10 mouse cellular contexts compared by ENCODE assay signal in the genomic region with DNA sequence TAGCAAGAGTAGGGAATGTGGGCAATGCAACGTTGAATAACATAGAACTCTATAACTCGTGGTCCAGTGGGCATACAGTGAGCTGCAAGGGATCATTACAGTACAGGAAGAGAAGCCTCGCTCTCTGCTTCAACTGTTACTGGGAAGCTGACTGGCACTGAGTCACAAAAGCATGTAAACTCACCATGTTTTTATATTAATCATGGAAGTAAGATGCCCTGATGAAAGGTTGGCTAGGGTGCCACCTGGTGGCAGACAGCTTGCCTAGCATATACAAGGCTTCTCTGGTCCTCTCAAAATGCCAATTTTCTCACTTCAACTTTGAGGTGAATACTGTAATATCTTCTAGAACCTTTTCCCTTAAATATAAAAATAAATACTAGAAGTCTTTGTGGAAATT. TPM values are rescaled to one million over a fixed set of nuclear protein-coding genes. Genes with fewer than 3 reads are reported as not detected.
DNase-seq lines count a peak whose midpoint lies in the region; ATAC-seq and TF ChIP-seq lines count a peak whose summit lies in the region.
"Had no signal": no experiment of that assay in that cellular context is flagged by ENCODE, and none has a peak within 500 bp of the region (broad histone marks: within the 10 kb centered on the region; RNA-seq: fewer than 3 reads in every experiment).

No protein-coding gene starts in this region.

- no peak for ATAC-seq in liver, embryonic 13.5 days (ENCODE audit: low read depth)
- ATAC-seq in neural tube, embryonic 11.5 days (ENCODE audit: insufficient read depth, low FRiP score, low TSS enrichment) = no peak

- H3K4me1 ChIP-seq in cortical plate, adult 2 months (ENCODE audit: control insufficient read depth, insufficient read depth, low read length) = peaks cover 5% of the 10 kb centered on the region
- peaks cover 33% of the 10 kb centered on the region for H3K4me1 ChIP-seq in liver, embryonic 13.5 days (replicated peaks)
- no peaks in the 10 kb centered on the region for H3K4me1 ChIP-seq in neural tube, embryonic 11.5 days (ENCODE audit: control insufficient read depth, insufficient read depth, low read length)

- intact Hi-C loops in heart, postnatal 36 days (cut with DNase I) = loop anchor here (1.0 to 2.0 kb wide), 3 partner anchors 58 to 205 kb away; no protein-coding TSS in a partner anchor

- H3K4me3 ChIP-seq in cortical plate, adult 2 months (ENCODE audit: insufficient read depth, low read length) = no peak overlapping the region
- H3K4me3 ChIP-seq in liver, embryonic 13.5 days (replicated peaks) = no peak overlapping the region
- no peak overlapping the region for H3K4me3 ChIP-seq in neural tube, embryonic 11.5 days (ENCODE audit: low read depth, low read length)
- H3K4me3 ChIP-seq: hindbrain, embryonic 15.5 days; stomach, embryonic 15.5 days had no signal

- no peaks in the 10 kb centered on the region for H3K9me3 ChIP-seq in liver, embryonic 13.5 days (replicated peaks)
- H3K9me3 ChIP-seq in neural tube, embryonic 11.5 days (ENCODE audit: control insufficient read depth, low read length) = no peaks in the 10 kb centered on the region
- H3K9me3 ChIP-seq: hindbrain, embryonic 15.5 days; stomach, embryonic 15.5 days had no signal

- TF ChIP-seq CTCF in cortical plate, adult 2 months (IDR thresholded peaks at IDR 0.05; ENCODE audit: extremely low read depth, insufficient read depth, low read length) = peak; percentile 85

- TF ChIP-seq POLR2A in cortical plate, adult 2 months (IDR thresholded peaks at IDR 0.05; ENCODE audit: extremely low read depth, insufficient read depth, low read length) = no peak

- H3K36me3 ChIP-seq in liver, embryonic 13.5 days = peaks cover 26% of the 10 kb centered on the region
- H3K36me3 ChIP-seq in neural tube, embryonic 11.5 days (ENCODE audit: control insufficient read depth, insufficient read depth, low read length) = no peaks in the 10 kb centered on the region
- H3K36me3 ChIP-seq: hindbrain, embryonic 15.5 days had no signal

- WGBS in liver, embryonic 13.5 days (ENCODE audit: insufficient replicate concordance) = 63% methylated on average over 3 of the region's 3 CpGs
- WGBS in neural tube, embryonic 11.5 days = 83% methylated on average over 3 of the region's 3 CpGs

- H3K9ac ChIP-seq in liver, embryonic 13.5 days = no peak overlapping the region
- no peak overlapping the region for H3K9ac ChIP-seq in neural tube, embryonic 11.5 days (ENCODE audit: low read length)
- H3K9ac ChIP-seq: hindbrain, embryonic 15.5 days; stomach, embryonic 15.5 days had no signal

- no peaks in the 10 kb centered on the region for H3K27me3 ChIP-seq in liver, embryonic 13.5 days
- no peaks in the 10 kb centered on the region for H3K27me3 ChIP-seq in neural tube, embryonic 11.5 days (ENCODE audit: control insufficient read depth, insufficient read depth, low read length)
- H3K27me3 ChIP-seq: hindbrain, embryonic 15.5 days; stomach, embryonic 15.5 days had no signal

- no peak overlapping the region for H3K27ac ChIP-seq in cortical plate, adult 2 months (ENCODE audit: insufficient read depth, low read length)
- no peak overlapping the region for H3K27ac ChIP-seq in liver, embryonic 13.5 days
- no peak overlapping the region for H3K27ac ChIP-seq in neural tube, embryonic 11.5 days (ENCODE audit: low read depth, low read length)
- H3K27ac ChIP-seq: hindbrain, embryonic 15.5 days; stomach, embryonic 15.5 days had no signal

- H3K4me2 ChIP-seq in liver, embryonic 13.5 days = no peak overlapping the region
- no peak overlapping the region for H3K4me2 ChIP-seq in neural tube, embryonic 11.5 days (ENCODE audit: low read depth)
- H3K4me2 ChIP-seq: hindbrain, embryonic 15.5 days; stomach, embryonic 15.5 days had no signal

- DNase-seq in ovary, postnatal 14 days (ENCODE audit: low spot score) = peak; percentile 35
- DNase-seq in ovary, adult 18-20 months (ENCODE audit: low spot score) = no peak
- peak; percentile 63 for DNase-seq in T-cell, adult 2 months (ENCODE audit: low spot score)
- DNase-seq in heart, postnatal 36 days = peak; percentile 37 to 61
- DNase-seq in liver, embryonic 13.5 days = peak; percentile 22
- peak; percentile 54 for DNase-seq in neural tube, embryonic 11.5 days (ENCODE audit: low spot score)
- peak; percentile 84 for DNase-seq in thymus, postnatal 4 days

RNA-seq across cellular contexts. Expression of a gene that starts 6.4 kb away (rescaled TPM):
- 12.2 and 12.5 TPM in 2 replicates for polyA plus RNA-seq in cortical plate, adult 2 months (2012; rRNA removed)
- 10 to 100 TPM; 65.5 to 68.2 TPM for total RNA-seq in heart, postnatal 36 days (2021)
- 21.6 and 25.1 TPM in 2 replicates for polyA plus RNA-seq in liver, embryonic 13.5 days (2015; fragmentation: Nextera tagmentation; extraction: Ambion mirVana)
- 20.0 and 22.9 TPM in 2 replicates for polyA plus RNA-seq in neural tube, embryonic 11.5 days (2014; fragmentation: Nextera tagmentation; extraction: Ambion mirVana)

RNA-seq across cellular contexts. Expression of a gene that starts 31.0 kb away (rescaled TPM):
- polyA plus RNA-seq in cortical plate, adult 2 months (2012; rRNA removed) = 9.8 and 10.4 TPM in 2 replicates
- 1 to 10 TPM; 8.2 to 9.0 TPM for total RNA-seq in heart, postnatal 36 days (2021)
- 6.9 and 8.9 TPM in 2 replicates for polyA plus RNA-seq in liver, embryonic 13.5 days (2015; fragmentation: Nextera tagmentation; extraction: Ambion mirVana)
- polyA plus RNA-seq in neural tube, embryonic 11.5 days (2014; fragmentation: Nextera tagmentation; extraction: Ambion mirVana) = 13.4 and 16.0 TPM in 2 replicates
